Mouse (Mus musculus) brain, embryonic 14.5 days (tissue): ENCODE data around the gene Olfr313.
A peak's percentile ranks its signal among the peaks of the same experiment; 100 is the strongest.

Experiments used
- CTCF ChIP-seq: fragments of 200-500 bp; IDR thresholded peaks from 2 replicates; pipeline ENCODE4 v1.5.1; 2012; ENCODE audit warnings: inconsistent platforms, mild to moderate bottlenecking, moderate library complexity, borderline replicate concordance; ENCODE audit not compliant: insufficient read depth, insufficient read length; ENCODE audit errors: extremely low read depth
- POLR2A ChIP-seq: fragments of 200-500 bp; IDR thresholded peaks from 2 replicates; pipeline ENCODE4 v1.6.1; 2012; ENCODE audit warnings: mild to moderate bottlenecking, inconsistent platforms, borderline replicate concordance; ENCODE audit not compliant: poor library complexity, insufficient read depth, insufficient read length, severe bottlenecking; ENCODE audit errors: extremely low read depth

GRCm38 (mm10) chr11:58846919-58847461, 32.2 kb downstream of the Olfr313 start, which contains the start of gene Gm12258:
- TF ChIP-seq POLR2A (peak; percentile 31; the same call in 1 of the 2 replicates), CTCF (no peak)
